Comparison of ENCODE assay signal across 26 mouse cellular contexts in genomic region chr11:116567531-116567930, GRCm38 (mm10). TPM values are rescaled to one million over a fixed set of nuclear protein-coding genes. Genes with fewer than 3 reads are reported as not detected.
DNase-seq lines count a peak whose midpoint lies in the region; ATAC-seq lines count a peak whose summit lies in the region.
"Had no signal": no experiment of that assay in that cellular context is flagged by ENCODE, and none has a peak within 500 bp of the region (broad histone marks: within the 10 kb centered on the region; RNA-seq: fewer than 3 reads in every experiment).

No protein-coding gene starts in this region.

- 0 out of 2 replicates have a peak, but pooled peaks have one; percentile 18 for ATAC-seq in frontal cortex, adult (ENCODE audit: low TSS enrichment)
- no peak for ATAC-seq in hindbrain, embryonic 13.5 days (ENCODE audit: low FRiP score)
- ATAC-seq in hindbrain, embryonic 11.5 days (ENCODE audit: low FRiP score): no peak
- ATAC-seq: forebrain, embryonic 16.5 days; intestine, embryonic 15.5 days had no signal

- H3K36me3 ChIP-seq in heart, embryonic 10.5 days: 0 out of 2 replicates have a peak, but pooled peaks cover 4% of the 10 kb centered on the region
- no peaks in the 10 kb centered on the region for H3K36me3 ChIP-seq in hindbrain, embryonic 13.5 days
- 0 out of 2 replicates have a peak, but pooled peaks cover 3% of the 10 kb centered on the region for H3K36me3 ChIP-seq in hindbrain, embryonic 11.5 days (ENCODE audit: control insufficient read depth, insufficient read depth, low read length)
- H3K36me3 ChIP-seq: embryonic facial prominence, embryonic 12.5 days; heart, embryonic 15.5 days; intestine, embryonic 15.5 days had no signal

- H3K27ac ChIP-seq in heart, embryonic 10.5 days: peak overlapping the region; percentile 53; the same call in 1 of the 2 replicates
- H3K27ac ChIP-seq in hindbrain, embryonic 13.5 days: no peak overlapping the region
- no peak overlapping the region for H3K27ac ChIP-seq in hindbrain, embryonic 11.5 days (ENCODE audit: low read depth, low read length)
- H3K27ac ChIP-seq: embryonic facial prominence, embryonic 12.5 days; forebrain, embryonic 12.5 days; heart, embryonic 15.5 days; hindbrain, embryonic 14.5 days; intestine, embryonic 15.5 days had no signal

- peaks cover 62% of the 10 kb centered on the region for H3K4me1 ChIP-seq in heart, embryonic 10.5 days
- peaks cover 53% of the 10 kb centered on the region for H3K4me1 ChIP-seq in hindbrain, embryonic 13.5 days (replicated peaks)
- no peaks in the 10 kb centered on the region for H3K4me1 ChIP-seq in hindbrain, embryonic 11.5 days (replicated peaks; ENCODE audit: control insufficient read depth, insufficient read depth, low read length)

- no peaks in the 10 kb centered on the region for H3K9me3 ChIP-seq in heart, embryonic 10.5 days
- H3K9me3 ChIP-seq in hindbrain, embryonic 13.5 days: no peaks in the 10 kb centered on the region
- no peaks in the 10 kb centered on the region for H3K9me3 ChIP-seq in hindbrain, embryonic 11.5 days (ENCODE audit: control insufficient read depth, low read length)
- H3K9me3 ChIP-seq: embryonic facial prominence, embryonic 12.5 days; forebrain, embryonic 12.5 days; heart, embryonic 15.5 days; intestine, embryonic 15.5 days had no signal

- no peak for DNase-seq in frontal cortex, adult 2 months (ENCODE audit: extremely low spot score in 1 of 2, low spot score in 1 of 2)
- DNase-seq in heart, embryonic 10.5 days (ENCODE audit: low spot score): no peak
- DNase-seq in heart, postnatal 14 days: no peak
- DNase-seq in hindbrain, embryonic 11.5 days (ENCODE audit: low spot score): no peak
- no peak for DNase-seq in layer of hippocampus, postnatal 25 days (ENCODE audit: extremely low spot score in 1 of 2, low spot score in 1 of 2)
- DNase-seq: adrenal gland, postnatal 10 days; cerebellum, adult 11 months; cerebellum, adult 8-10 months; cerebellum, postnatal 14 days; embryo, embryonic 11 days; gastrocnemius, postnatal 10 days; heart, postnatal 4 days; kidney, adult 18-20 months had no signal

- intact Hi-C loops in heart, postnatal 14 days (cut with DNase I): no loop called here

- H3K4me2 ChIP-seq in hindbrain, embryonic 13.5 days: no peak overlapping the region
- no peak overlapping the region for H3K4me2 ChIP-seq in hindbrain, embryonic 11.5 days (replicated peaks; ENCODE audit: low read depth, low read length)
- H3K4me2 ChIP-seq: embryonic facial prominence, embryonic 12.5 days; forebrain, embryonic 12.5 days; heart, embryonic 15.5 days; hindbrain, embryonic 14.5 days; intestine, embryonic 15.5 days had no signal

- 0 out of 2 replicates have a peak overlapping the region, but pooled peaks have one; percentile 29 for H3K9ac ChIP-seq in hindbrain, embryonic 13.5 days
- no peak overlapping the region for H3K9ac ChIP-seq in hindbrain, embryonic 11.5 days (ENCODE audit: low read depth, low read length)
- H3K9ac ChIP-seq: embryonic facial prominence, embryonic 12.5 days; forebrain, embryonic 12.5 days; heart, embryonic 15.5 days; hindbrain, embryonic 14.5 days; intestine, embryonic 15.5 days had no signal

- WGBS in heart, embryonic 10.5 days: 60% methylated on average over 8 of the region's 8 CpGs
- 81% methylated on average over 8 of the region's 8 CpGs for WGBS in hindbrain, embryonic 13.5 days
- 85% methylated on average over 8 of the region's 8 CpGs for WGBS in hindbrain, embryonic 11.5 days

- H3K4me3 ChIP-seq in heart, embryonic 10.5 days: no peak overlapping the region
- H3K4me3 ChIP-seq in hindbrain, embryonic 13.5 days: no peak overlapping the region
- H3K4me3 ChIP-seq in hindbrain, embryonic 11.5 days (ENCODE audit: low read depth, low read length): no peak overlapping the region
- H3K4me3 ChIP-seq: embryonic facial prominence, embryonic 12.5 days; forebrain, embryonic 12.5 days; heart, embryonic 15.5 days; intestine, embryonic 15.5 days had no signal

- H3K27me3 ChIP-seq in heart, embryonic 10.5 days (ENCODE audit: insufficient read depth, poor library complexity, severe bottlenecking): no peaks in the 10 kb centered on the region
- no peaks in the 10 kb centered on the region for H3K27me3 ChIP-seq in hindbrain, embryonic 13.5 days
- no peaks in the 10 kb centered on the region for H3K27me3 ChIP-seq in hindbrain, embryonic 11.5 days (ENCODE audit: control insufficient read depth, insufficient read depth, low read length)
- H3K27me3 ChIP-seq: embryonic facial prominence, embryonic 12.5 days; forebrain, embryonic 12.5 days; heart, embryonic 15.5 days; intestine, embryonic 15.5 days had no signal

RNA-seq across cellular contexts. Expression of gene Ube2o, which starts 13.7 kb away (rescaled TPM):
- polyA plus RNA-seq in frontal cortex, adult 2 months (2012; rRNA removed): 77.1 and 86.0 TPM in 2 replicates
- 8.5 and 10.3 TPM in 2 replicates for polyA plus RNA-seq in heart, embryonic 10.5 days (2016; fragmentation: Nextera tagmentation; extraction: Ambion mirVana)
- total RNA-seq in heart, postnatal 14 days (2021): 10 to 100 TPM; 43.3 to 49.2 TPM
- polyA plus RNA-seq in hindbrain, embryonic 13.5 days (2015; fragmentation: Nextera tagmentation; extraction: Ambion mirVana): 14.1 and 14.8 TPM in 2 replicates
- 17.5 and 18.8 TPM in 2 replicates for polyA plus RNA-seq in hindbrain, embryonic 11.5 days (2014; fragmentation: Nextera tagmentation; extraction: Ambion mirVana)
- 10 to 100 TPM; 97.0 to 97.1 TPM for total RNA-seq in layer of hippocampus, postnatal 25 days (2021)

RNA-seq across cellular contexts. Expression of gene Aanat, which starts 18.7 kb away (rescaled TPM):
- polyA plus RNA-seq in frontal cortex, adult 2 months (2012; rRNA removed): 2.1 and 2.8 TPM in 2 replicates
- not detected in 2 replicates for polyA plus RNA-seq in heart, embryonic 10.5 days (2016; fragmentation: Nextera tagmentation; extraction: Ambion mirVana)
- total RNA-seq in heart, postnatal 14 days (2021): not detected
- polyA plus RNA-seq in hindbrain, embryonic 13.5 days (2015; fragmentation: Nextera tagmentation; extraction: Ambion mirVana): 0.36 and 1.0 TPM in 2 replicates
- polyA plus RNA-seq in hindbrain, embryonic 11.5 days (2014; fragmentation: Nextera tagmentation; extraction: Ambion mirVana): not detected in 2 replicates
- total RNA-seq in layer of hippocampus, postnatal 25 days (2021): under 1 TPM; 0.32 to 0.68 TPM
- total RNA-seq: adrenal gland, postnatal 10 days; adrenal gland, postnatal 4 days; common myeloid progenitor, adult 5-6 weeks; gastrocnemius, postnatal 10 days; granulocyte monocyte progenitor cell, adult 5-6 weeks; heart, postnatal 4 days; MEL had no signal
- polyA plus RNA-seq: C2C12; embryonic facial prominence, embryonic 12.5 days; forebrain, embryonic 16.5 days; heart, embryonic 15.5 days; intestine, embryonic 15.5 days had no signal

RNA-seq across cellular contexts. Expression of gene Sphk1, which starts 36.8 kb away (rescaled TPM):
- polyA plus RNA-seq in frontal cortex, adult 2 months (2012; rRNA removed): 13.7 and 17.6 TPM in 2 replicates
- polyA plus RNA-seq in heart, embryonic 10.5 days (2016; fragmentation: Nextera tagmentation; extraction: Ambion mirVana): 2.3 and 2.7 TPM in 2 replicates
- 1 to 10 TPM; 2.6 to 2.7 TPM for total RNA-seq in heart, postnatal 14 days (2021)
- polyA plus RNA-seq in hindbrain, embryonic 13.5 days (2015; fragmentation: Nextera tagmentation; extraction: Ambion mirVana): 3.1 and 3.3 TPM in 2 replicates
- polyA plus RNA-seq in hindbrain, embryonic 11.5 days (2014; fragmentation: Nextera tagmentation; extraction: Ambion mirVana): 8.1 and 10.0 TPM in 2 replicates
- total RNA-seq in layer of hippocampus, postnatal 25 days (2021): 1 to 10 TPM; 1.3 to 2.1 TPM
- total RNA-seq: granulocyte monocyte progenitor cell, adult 5-6 weeks had no signal

RNA-seq across cellular contexts. Expression of gene Rhbdf2, which starts 59.3 kb away (rescaled TPM):
- polyA plus RNA-seq in frontal cortex, adult 2 months (2012; rRNA removed): 1.8 and 2.0 TPM in 2 replicates
- polyA plus RNA-seq in heart, embryonic 10.5 days (2016; fragmentation: Nextera tagmentation; extraction: Ambion mirVana): 6.7 and 8.7 TPM in 2 replicates
- total RNA-seq in heart, postnatal 14 days (2021): 10 to 100 TPM; 15.1 to 15.3 TPM
- 1.8 and 2.1 TPM in 2 replicates for polyA plus RNA-seq in hindbrain, embryonic 13.5 days (2015; fragmentation: Nextera tagmentation; extraction: Ambion mirVana)
- 2.1 and 2.7 TPM in 2 replicates for polyA plus RNA-seq in hindbrain, embryonic 11.5 days (2014; fragmentation: Nextera tagmentation; extraction: Ambion mirVana)
- 1 to 10 TPM; 1.1 to 1.8 TPM for total RNA-seq in layer of hippocampus, postnatal 25 days (2021)
